Mouse (Mus musculus) limb, embryonic 13.5 days (tissue): ENCODE results near the gene Sncg. TPM values are rescaled to one million over a fixed set of nuclear protein-coding genes. Genes with fewer than 3 reads are reported as not detected.

Experiments
- ATAC-seq: fragments of 200-750 bp; cut with Nextera tagmentation; 2 replicates; pipeline ENCODE4 v1.8.0; 2017; ENCODE audit warnings: low read depth, moderate number of reproducible peaks, moderate TSS enrichment; ENCODE audit not compliant: low FRiP score
- H3K27ac ChIP-seq: fragments of 300-500 bp; sonication (generic); 2 replicates; pipeline ENCODE4 v1.5.1; 2015; ENCODE audit warnings: inconsistent platforms, mild to moderate bottlenecking, moderate library complexity
- H3K27me3 ChIP-seq: fragments of 300-500 bp; sonication (generic); 2 replicates; pipeline ENCODE4 v1.6.1; 2015; ENCODE audit warnings: mild to moderate bottlenecking, inconsistent platforms
- H3K36me3 ChIP-seq: fragments of 300-500 bp; sonication (generic); 2 replicates; pipeline ENCODE4 v1.6.1; 2015; ENCODE audit warnings: inconsistent platforms, mild to moderate bottlenecking, moderate library complexity
- H3K4me1 ChIP-seq: fragments of 300-500 bp; sonication (generic); 2 replicates; pipeline ENCODE4 v1.6.1; 2015; ENCODE audit warnings: inconsistent platforms
- H3K4me2 ChIP-seq: fragments of 300-500 bp; sonication (generic); replicated peaks from 2 replicates; pipeline ENCODE4 v1.6.1; 2015; ENCODE audit warnings: inconsistent platforms, mild to moderate bottlenecking, moderate library complexity
- H3K4me3 ChIP-seq: fragments of 300-500 bp; sonication (generic); 2 replicates; pipeline ENCODE4 v1.5.1; 2015; ENCODE audit warnings: moderate library complexity, mild to moderate bottlenecking, inconsistent platforms
- H3K9ac ChIP-seq: fragments of 300-500 bp; sonication (generic); 2 replicates; pipeline ENCODE4 v1.6.1; 2015; ENCODE audit warnings: mild to moderate bottlenecking, inconsistent platforms
- H3K9me3 ChIP-seq: fragments of 300-500 bp; sonication (generic); 2 replicates; pipeline ENCODE4 v1.6.1; 2016; ENCODE audit warnings: inconsistent platforms
- WGBS: fragments of 180-500 bp; shearing (Covaris S2); methylation state at CpG from one replicate; pipeline ENCODE4 v1.1.7; 2015; 5-methylcytosine and 5-hydroxymethylcytosine counted together
- polyA plus RNA-seq: library from polyadenylated mRNA; unstranded; fragments of >200 nt; fragmentation: Nextera tagmentation; extraction: Ambion mirVana; gene quantifications from 2 replicates; pipeline ENCODE4 v1.2.1, GENCODE M21; 2015

Sncg gene
- polyA plus RNA-seq, 1 experiment from 2014 or later: 3.6 TPM

GRCm38 (mm10) chr14:34326606-34327005 lies 48.0 kb downstream of the Sncg start:
- Histone ChIP-seq H3K27me3 (no peaks in the 10 kb centered on the region), H3K4me2 (no peak overlapping the region), H3K36me3 (peaks cover 66% of the 10 kb centered on the region), H3K4me3 (no peak overlapping the region), H3K9ac (no peak overlapping the region), H3K9me3 (no peaks in the 10 kb centered on the region), H3K4me1 (no peaks in the 10 kb centered on the region), H3K27ac (no peak overlapping the region)
- ATAC-seq: no peak
- WGBS: 90% methylated on average over 3 of the region's 3 CpGs

- H3K4me1 ChIP-seq: no peaks in the 10 kb centered on the region
- no peak overlapping the region for H3K4me3 ChIP-seq
- H3K27ac ChIP-seq: no peak overlapping the region
- no peak overlapping the region for H3K9ac ChIP-seq
- no peak for ATAC-seq
- 95% methylated on average over 5 of the region's 5 CpGs for WGBS
- H3K9me3 ChIP-seq: 0 out of 2 replicates have a peak, but pooled peaks cover 3% of the 10 kb centered on the region
- H3K27me3 ChIP-seq: no peaks in the 10 kb centered on the region
- peaks cover 58% of the 10 kb centered on the region for H3K36me3 ChIP-seq
- H3K4me2 ChIP-seq: no peak overlapping the region
These were observed 51.0 kb downstream of the Sncg start for GRCm38 (mm10) chr14:34323576-34324085.

Other genes with a start within 250 kb of the Sncg start
- not detected in 2 replicates for gene Npy4r, start 222.3 kb downstream of the Sncg start, polyA plus RNA-seq
- 1.3 and 1.9 TPM in 2 replicates for gene Gprin2, start 173.1 kb downstream of the Sncg start, polyA plus RNA-seq
- gene Syt15, start 155.2 kb downstream of the Sncg start, polyA plus RNA-seq: 0.29 and 0.39 TPM in 2 replicates
- 13.9 and 14.4 TPM in 2 replicates for gene Shld2, start 64.3 kb downstream of the Sncg start, polyA plus RNA-seq
- gene Glud1, start 64.1 kb downstream of the Sncg start, polyA plus RNA-seq: 77.7 and 78.8 TPM in 2 replicates
- gene Fam25c, start 19.4 kb downstream of the Sncg start, polyA plus RNA-seq: 1.6 and 2.8 TPM in 2 replicates
- gene Mmrn2, start 676 bp upstream of the Sncg start, polyA plus RNA-seq: 8.6 and 8.8 TPM in 2 replicates
- 63.1 and 71.3 TPM in 2 replicates for gene Bmpr1a, start 128.6 kb upstream of the Sncg start, polyA plus RNA-seq
- gene 9230112D13Rik, start 148.0 kb upstream of the Sncg start, polyA plus RNA-seq: not detected in 2 replicates
- 8.8 and 9.8 TPM in 2 replicates for gene Ldb3, start 213.9 kb upstream of the Sncg start, polyA plus RNA-seq
- gene Opn4, start 225.4 kb upstream of the Sncg start, polyA plus RNA-seq: 0.42 TPM in 1 of 2 replicates, not detected in the other